Mouse (Mus musculus): ENCODE measurements around the gene Nkiras2. TPM values are rescaled to one million over a fixed set of nuclear protein-coding genes. Genes with fewer than 3 reads are reported as not detected.
"Not testable (repeated sequence)": the region's sequence is repeated elsewhere in the genome, so short reads cannot be mapped to it uniquely, and the experiment has no call there.

Gene Nkiras2
- polyA plus RNA-seq, 1 experiment from 2014 or later: 81.4 TPM

DNA sequence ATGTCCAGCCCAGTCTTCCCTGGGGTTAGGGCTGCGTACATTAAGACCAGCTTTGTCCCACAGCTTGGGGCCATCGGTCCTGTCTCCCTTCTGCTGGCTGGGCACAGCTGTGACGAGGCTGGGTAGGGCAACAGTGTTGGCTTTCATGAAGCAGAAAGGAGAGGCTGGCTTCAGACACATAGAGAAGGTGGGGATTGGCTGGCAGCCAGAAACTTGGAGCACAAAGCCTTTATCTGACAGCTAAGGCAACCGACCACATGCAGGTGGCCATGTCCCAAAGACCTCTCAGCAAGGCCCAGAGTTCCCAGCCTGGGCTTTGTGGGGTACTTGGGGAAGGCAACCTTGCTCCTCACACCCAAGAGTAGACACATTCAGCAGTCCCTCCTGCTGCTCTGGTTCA lies 37.3 kb upstream of the Nkiras2 start:
- Histone ChIP-seq H3K4me3 (no peak overlapping the region), H3K27me3 (replicated peaks; ENCODE audit: low read depth, poor library complexity, severe bottlenecking) (0 out of 2 replicates have a peak, but pooled peaks cover under 1% of the 10 kb centered on the region), H3K4me1 (no peaks in the 10 kb centered on the region), H3K36me3 (replicated peaks) (peaks cover 98% of the 10 kb centered on the region), H3K9me3 (no peaks in the 10 kb centered on the region), H3K27ac (replicated peaks) (no peak overlapping the region)
- WGBS: 93% methylated on average over 4 of the region's 4 CpGs
- no peak for DNase-seq (ENCODE audit: low spot score)

DNA sequence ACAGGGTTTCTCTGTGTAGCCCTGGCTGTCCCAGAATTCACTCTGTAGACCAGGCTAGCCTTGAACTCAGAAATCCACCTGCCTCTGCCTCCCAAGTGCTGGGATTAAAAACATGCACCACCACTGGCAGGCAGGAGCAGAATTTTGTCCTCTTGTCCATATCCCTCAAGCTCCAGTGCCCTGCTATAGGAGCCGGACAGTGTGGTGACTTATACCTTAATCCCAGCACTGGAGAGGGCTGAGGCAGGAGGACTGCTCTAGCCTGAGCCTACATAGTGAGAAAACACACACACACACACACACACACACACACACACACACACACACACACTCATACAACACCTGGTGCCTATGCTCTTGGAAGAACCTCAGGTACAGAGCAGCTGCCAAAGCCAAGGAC lies 36.6 kb upstream of the Nkiras2 start:
- WGBS: 94% methylated on average over 1 of the region's 1 CpGs
- DNase-seq (ENCODE audit: low spot score); H3K4me1 ChIP-seq; H3K27me3 ChIP-seq (replicated peaks; ENCODE audit: low read depth, poor library complexity, severe bottlenecking); H3K4me3 ChIP-seq; H3K27ac ChIP-seq (replicated peaks); H3K9me3 ChIP-seq: not testable (repeated sequence)
- H3K36me3 ChIP-seq (replicated peaks): peaks cover 98% of the 10 kb centered on the region

DNA sequence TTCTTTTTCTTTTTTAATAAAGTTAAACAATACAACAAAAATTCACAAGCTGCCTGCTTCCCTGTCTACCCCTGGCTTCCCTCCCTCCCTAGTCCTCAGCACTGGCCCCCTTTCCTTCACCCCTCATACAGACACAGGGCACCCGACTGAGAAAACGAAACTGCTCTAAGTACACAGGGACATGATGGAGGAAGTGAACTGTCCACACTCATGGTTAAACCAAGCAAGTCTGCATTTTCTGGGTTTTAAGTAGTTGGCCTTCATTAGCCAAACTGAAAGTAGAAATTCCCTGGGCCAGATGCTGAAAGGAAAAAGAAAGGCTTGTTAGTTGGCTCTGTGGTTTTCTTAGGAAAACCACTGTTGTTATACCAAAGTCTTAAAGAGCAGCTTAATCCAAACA lies 36.2 kb upstream of the Nkiras2 start:
- 93% methylated on average over 2 of the region's 2 CpGs for WGBS
- Histone ChIP-seq H3K27ac (replicated peaks) (no peak overlapping the region), H3K36me3 (replicated peaks) (peaks cover 100% of the 10 kb centered on the region), H3K4me1 (no peaks in the 10 kb centered on the region), H3K9me3 (no peaks in the 10 kb centered on the region), H3K27me3 (replicated peaks; ENCODE audit: low read depth, poor library complexity, severe bottlenecking) (no peaks in the 10 kb centered on the region), H3K4me3 (no peak overlapping the region)
- DNase-seq (ENCODE audit: low spot score): no peak

DNA sequence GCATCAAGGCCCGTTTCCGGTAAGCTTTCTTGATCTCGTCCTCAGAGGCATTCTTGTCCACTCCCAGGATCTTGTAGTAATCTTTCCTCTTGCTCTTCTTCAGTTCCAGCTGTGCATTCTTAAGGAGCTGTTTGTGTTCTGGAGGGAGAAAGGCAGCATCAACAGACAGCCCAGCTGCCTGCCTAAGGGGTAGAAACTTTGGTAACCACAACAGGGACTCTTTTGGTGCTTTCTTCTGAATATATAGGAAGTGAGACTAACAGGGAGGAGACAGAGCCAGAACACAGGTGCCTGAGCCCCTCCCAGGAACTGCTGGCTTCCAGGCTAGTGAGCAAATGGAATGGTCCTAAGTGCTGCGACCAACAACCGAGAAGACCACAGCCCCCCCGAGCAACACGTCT lies 34.5 kb upstream of the Nkiras2 start:
- Histone ChIP-seq H3K36me3 (replicated peaks) (peaks cover 100% of the 10 kb centered on the region), H3K9me3 (no peaks in the 10 kb centered on the region), H3K4me1 (no peaks in the 10 kb centered on the region), H3K4me3 (no peak overlapping the region), H3K27ac (replicated peaks) (no peak overlapping the region), H3K27me3 (replicated peaks; ENCODE audit: low read depth, poor library complexity, severe bottlenecking) (no peaks in the 10 kb centered on the region)
- WGBS: 92% methylated on average over 7 of the region's 7 CpGs
- DNase-seq (ENCODE audit: low spot score): no peak

DNA sequence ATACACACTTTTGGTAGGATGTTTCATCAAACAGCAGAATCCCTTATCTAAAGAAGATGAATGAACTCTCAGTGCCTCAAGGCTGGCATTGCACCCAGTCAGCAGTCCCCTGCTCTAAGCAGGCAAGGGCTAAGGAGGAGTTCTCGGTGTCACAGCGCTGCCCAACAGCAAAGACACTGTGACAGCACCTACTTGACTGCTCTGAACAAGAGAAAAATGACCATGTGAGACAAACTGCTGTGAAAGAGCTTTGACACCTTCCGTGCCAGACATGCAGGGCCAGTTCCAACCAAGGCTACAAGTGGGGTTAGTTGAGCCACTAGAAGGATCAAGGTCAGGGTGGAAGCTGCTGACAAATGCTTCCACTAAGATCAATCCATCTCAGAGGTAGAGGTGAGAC lies 33.9 kb upstream of the Nkiras2 start:
- DNase-seq (ENCODE audit: low spot score): no peak
- Histone ChIP-seq H3K27ac (replicated peaks) (no peak overlapping the region), H3K27me3 (replicated peaks; ENCODE audit: low read depth, poor library complexity, severe bottlenecking) (no peaks in the 10 kb centered on the region), H3K9me3 (no peaks in the 10 kb centered on the region), H3K4me3 (no peak overlapping the region), H3K4me1 (no peaks in the 10 kb centered on the region), H3K36me3 (replicated peaks) (peaks cover 100% of the 10 kb centered on the region)
- 97% methylated on average over 3 of the region's 3 CpGs for WGBS

DNA sequence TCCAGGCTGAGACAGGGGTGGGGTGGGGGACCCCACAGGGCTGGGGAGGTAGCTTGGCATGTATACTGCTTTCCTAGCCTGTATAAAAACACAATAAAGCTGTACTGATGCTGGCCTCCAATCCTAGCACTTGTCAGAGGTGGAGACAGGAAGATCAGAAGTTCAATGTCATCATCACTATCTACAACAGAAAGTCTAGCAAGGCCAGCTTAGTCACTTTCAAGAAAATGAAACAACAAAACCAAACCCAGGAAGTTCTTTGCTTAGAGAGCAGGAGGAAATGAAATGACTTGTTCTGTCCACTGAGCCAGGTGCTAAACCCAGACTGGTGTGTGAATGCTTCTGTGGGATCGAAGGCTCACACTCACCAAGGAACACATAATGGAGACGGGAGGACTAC lies 30.6 kb upstream of the Nkiras2 start:
- peaks cover 100% of the 10 kb centered on the region for H3K36me3 ChIP-seq (replicated peaks)
- DNase-seq (ENCODE audit: low spot score): no peak
- 94% methylated on average over 2 of the region's 2 CpGs for WGBS

DNA sequence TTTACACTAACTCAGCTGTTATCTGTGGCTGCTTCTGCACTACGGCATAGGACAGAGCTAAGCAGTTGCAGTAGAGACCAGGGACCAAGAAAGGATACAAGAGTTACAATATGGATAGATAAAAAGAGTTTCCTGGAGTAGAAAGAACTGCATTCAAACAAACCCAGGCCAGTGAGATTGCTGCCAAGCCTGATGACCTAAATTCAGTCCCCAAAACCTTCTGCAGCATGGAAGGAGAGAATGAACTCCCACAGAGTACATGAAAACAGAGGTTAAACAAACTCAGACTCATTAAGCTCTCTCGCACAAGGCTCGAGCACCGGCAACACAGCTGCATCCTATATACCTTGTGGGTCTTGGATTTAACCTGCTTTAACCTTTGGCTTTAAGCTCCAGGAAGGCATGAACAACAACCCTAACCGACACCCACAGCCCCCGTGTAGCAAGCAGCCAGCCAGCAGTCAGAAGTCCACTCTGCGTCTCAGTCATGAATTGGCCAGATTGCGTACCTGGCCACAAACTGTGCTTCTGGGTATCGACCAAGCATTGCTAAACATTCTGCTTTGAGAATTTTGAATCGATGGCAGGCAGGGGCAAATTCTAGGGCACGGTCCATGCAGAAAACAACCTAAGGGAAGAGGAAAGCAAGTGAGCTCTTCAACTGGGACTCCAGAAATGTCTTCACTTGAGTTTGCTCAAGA lies 26.5 kb upstream of the Nkiras2 start:
- WGBS: 87% methylated on average over 11 of the region's 11 CpGs
- H3K36me3 ChIP-seq (replicated peaks): peaks cover 100% of the 10 kb centered on the region
- H3K27me3 ChIP-seq (replicated peaks; ENCODE audit: low read depth, poor library complexity, severe bottlenecking): no peaks in the 10 kb centered on the region
- H3K9me3 ChIP-seq: no peaks in the 10 kb centered on the region
- H3K4me1 ChIP-seq: no peaks in the 10 kb centered on the region
- no peak for DNase-seq (ENCODE audit: low spot score)
- no peak overlapping the region for H3K4me3 ChIP-seq
- H3K27ac ChIP-seq (replicated peaks): no peak overlapping the region

More for the DNA sequence above, 30.6 kb upstream of the Nkiras2 start:
- H3K27me3 ChIP-seq (replicated peaks; ENCODE audit: low read depth, poor library complexity, severe bottlenecking): no peaks in the 10 kb centered on the region
- no peaks in the 10 kb centered on the region for H3K4me1 ChIP-seq
- H3K4me3 ChIP-seq: no peak overlapping the region
- no peak overlapping the region for H3K27ac ChIP-seq (replicated peaks)
- H3K9me3 ChIP-seq: no peaks in the 10 kb centered on the region

DNA sequence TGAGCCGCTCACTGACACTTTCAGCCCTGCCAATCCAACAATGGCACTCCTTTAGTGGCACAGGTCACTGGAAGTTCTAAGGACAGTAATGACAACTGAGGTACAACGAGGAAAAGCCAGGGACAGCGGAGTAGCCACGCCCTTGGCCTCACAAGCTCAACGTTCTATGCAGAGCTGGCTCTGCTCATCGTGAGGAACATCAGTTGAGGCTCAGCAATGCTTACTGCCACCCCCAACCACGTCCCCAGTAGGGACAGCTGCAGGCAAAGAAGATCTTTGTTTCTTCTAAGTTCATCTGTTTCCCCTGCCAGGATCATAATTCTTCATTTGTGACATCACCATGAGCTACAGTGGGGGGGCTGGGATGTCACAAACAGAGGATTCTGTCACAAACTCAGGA lies 24.4 kb upstream of the Nkiras2 start:
- WGBS: 93% methylated on average over 7 of the region's 7 CpGs
- H3K9me3 ChIP-seq: no peaks in the 10 kb centered on the region
- H3K27me3 ChIP-seq (replicated peaks; ENCODE audit: low read depth, poor library complexity, severe bottlenecking): no peaks in the 10 kb centered on the region
- H3K4me1 ChIP-seq: no peaks in the 10 kb centered on the region
- H3K4me3 ChIP-seq: no peak overlapping the region
- peaks cover 100% of the 10 kb centered on the region for H3K36me3 ChIP-seq (replicated peaks)
- H3K27ac ChIP-seq (replicated peaks): no peak overlapping the region
- DNase-seq (ENCODE audit: low spot score): no peak

DNA sequence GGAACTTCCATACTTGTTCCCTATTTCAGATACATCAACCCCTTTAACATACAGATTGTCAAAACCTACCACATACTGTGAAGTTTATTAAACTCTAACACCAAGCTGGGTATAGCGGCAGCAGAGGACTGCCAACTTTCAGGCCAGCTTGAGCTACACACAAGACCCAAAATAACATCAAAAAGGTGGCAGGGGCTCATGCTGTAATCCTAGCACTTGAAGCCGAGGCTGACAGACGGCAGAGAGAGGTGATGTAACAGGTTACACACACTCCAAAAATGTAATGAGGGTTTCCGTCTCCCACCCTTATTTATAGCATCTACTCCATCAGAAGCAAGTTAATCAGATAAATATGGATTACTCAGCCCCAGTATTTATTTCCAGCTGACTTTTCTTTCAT lies 23.5 kb upstream of the Nkiras2 start:
- H3K4me1 ChIP-seq: no peaks in the 10 kb centered on the region
- H3K27me3 ChIP-seq (replicated peaks; ENCODE audit: low read depth, poor library complexity, severe bottlenecking): no peaks in the 10 kb centered on the region
- 91% methylated on average over 4 of the region's 4 CpGs for WGBS
- H3K4me3 ChIP-seq: no peak overlapping the region
- H3K36me3 ChIP-seq (replicated peaks): peaks cover 100% of the 10 kb centered on the region
- H3K27ac ChIP-seq (replicated peaks): no peak overlapping the region
- no peaks in the 10 kb centered on the region for H3K9me3 ChIP-seq
- no peak for DNase-seq (ENCODE audit: low spot score)

DNA sequence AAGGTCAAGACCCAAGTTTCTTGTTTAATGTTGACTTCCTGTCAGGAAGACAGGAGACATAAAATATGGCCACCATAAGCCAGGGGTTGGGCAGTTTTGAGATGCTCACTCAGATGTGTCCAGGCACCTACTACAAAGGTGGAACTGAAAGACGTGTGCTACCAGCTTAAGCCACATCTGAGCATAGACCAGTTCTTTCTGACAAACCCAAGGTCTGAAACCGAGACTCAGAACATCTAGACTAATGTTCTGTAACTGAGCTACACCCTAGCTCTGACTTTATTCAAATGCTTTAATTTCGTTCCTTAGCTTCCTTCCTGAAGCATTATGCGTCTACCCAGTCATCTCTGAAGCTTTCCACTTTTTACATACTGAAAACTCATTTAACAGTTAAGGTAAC lies 21.0 kb upstream of the Nkiras2 start:
- Histone ChIP-seq H3K27me3 (replicated peaks; ENCODE audit: low read depth, poor library complexity, severe bottlenecking) (no peaks in the 10 kb centered on the region), H3K36me3 (replicated peaks) (peaks cover 98% of the 10 kb centered on the region), H3K9me3 (no peaks in the 10 kb centered on the region), H3K27ac (replicated peaks) (no peak overlapping the region), H3K4me1 (no peaks in the 10 kb centered on the region), H3K4me3 (no peak overlapping the region)
- WGBS: 89% methylated on average over 4 of the region's 4 CpGs
- DNase-seq (ENCODE audit: low spot score): no peak

DNA sequence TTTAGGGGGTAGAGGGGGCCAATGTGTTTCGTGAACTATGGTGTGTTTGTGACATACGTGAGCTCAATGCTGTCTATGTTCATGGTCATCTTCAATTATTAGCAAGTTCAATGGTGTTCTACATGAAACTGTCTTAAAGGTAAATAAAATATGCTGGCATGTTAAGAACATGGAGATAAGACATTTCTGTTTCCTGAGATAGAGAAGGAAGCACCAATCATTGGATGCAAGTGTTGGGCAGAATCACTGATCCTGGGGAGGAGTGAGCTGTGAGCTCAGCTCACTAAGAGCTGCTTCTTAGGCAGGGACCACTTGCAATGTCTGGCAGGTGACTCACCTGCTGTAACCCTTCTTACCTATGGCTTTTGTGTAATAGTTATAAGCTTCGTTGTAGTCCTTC lies 17.7 kb upstream of the Nkiras2 start:
- DNase-seq (ENCODE audit: low spot score): no peak
- WGBS: 98% methylated on average over 3 of the region's 3 CpGs
- Histone ChIP-seq H3K4me3 (no peak overlapping the region), H3K9me3 (no peaks in the 10 kb centered on the region), H3K27me3 (replicated peaks; ENCODE audit: low read depth, poor library complexity, severe bottlenecking) (no peaks in the 10 kb centered on the region), H3K27ac (replicated peaks) (no peak overlapping the region), H3K4me1 (no peaks in the 10 kb centered on the region), H3K36me3 (replicated peaks) (peaks cover 91% of the 10 kb centered on the region)

DNA sequence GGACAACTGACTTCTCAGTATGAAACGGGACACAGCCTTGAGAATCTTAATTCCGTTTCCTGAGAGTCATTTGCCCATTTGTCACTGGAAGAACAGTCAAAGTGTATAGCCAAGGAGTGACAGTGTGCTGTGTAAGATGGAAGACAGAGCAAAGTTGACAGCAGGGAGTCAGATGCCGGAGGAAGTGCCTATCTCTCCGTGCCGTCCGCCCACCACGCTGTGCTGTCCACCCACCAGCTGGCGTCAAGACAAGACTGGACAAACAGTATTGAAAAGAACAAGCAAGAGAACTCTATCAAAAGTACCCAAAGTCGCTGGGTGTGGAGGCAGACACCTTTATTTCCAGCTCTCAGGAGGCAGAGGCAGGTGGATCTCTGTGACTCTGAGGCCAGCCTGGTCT lies 15.9 kb upstream of the Nkiras2 start:
- DNase-seq (ENCODE audit: low spot score): no peak
- Histone ChIP-seq H3K27ac (replicated peaks) (no peak overlapping the region), H3K27me3 (replicated peaks; ENCODE audit: low read depth, poor library complexity, severe bottlenecking) (no peaks in the 10 kb centered on the region), H3K4me1 (no peaks in the 10 kb centered on the region), H3K36me3 (replicated peaks) (peaks cover 87% of the 10 kb centered on the region), H3K9me3 (no peaks in the 10 kb centered on the region), H3K4me3 (no peak overlapping the region)
- 91% methylated on average over 9 of the region's 9 CpGs for WGBS

DNA sequence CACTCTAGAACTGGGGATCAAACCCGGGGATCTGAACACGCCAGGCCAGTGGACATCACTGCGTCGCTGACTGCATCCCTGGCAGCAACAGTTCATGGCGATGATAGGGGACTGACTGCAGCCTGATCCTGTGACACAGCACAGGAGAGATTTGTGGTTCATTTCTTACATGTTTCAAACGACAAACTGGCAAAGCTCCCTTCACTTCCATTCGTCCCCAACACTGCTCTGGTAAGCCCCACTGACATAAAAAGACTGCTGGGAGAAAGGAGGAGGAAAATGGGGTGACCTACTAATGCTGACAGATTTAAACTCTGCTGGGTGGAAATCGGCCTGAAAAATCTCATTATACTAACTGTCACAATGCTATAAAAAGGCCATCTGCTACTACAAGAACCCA lies 15.2 kb upstream of the Nkiras2 start:
- H3K4me1 ChIP-seq: no peaks in the 10 kb centered on the region
- H3K27ac ChIP-seq (replicated peaks): no peak overlapping the region
- 93% methylated on average over 8 of the region's 8 CpGs for WGBS
- H3K4me3 ChIP-seq: no peak overlapping the region
- no peaks in the 10 kb centered on the region for H3K27me3 ChIP-seq (replicated peaks; ENCODE audit: low read depth, poor library complexity, severe bottlenecking)
- no peaks in the 10 kb centered on the region for H3K9me3 ChIP-seq
- DNase-seq (ENCODE audit: low spot score): no peak
- peaks cover 87% of the 10 kb centered on the region for H3K36me3 ChIP-seq (replicated peaks)
